Mouse (Mus musculus) layer of hippocampus, adult 11-12 months (tissue): ENCODE measurements around the gene Btbd9.
A peak's percentile ranks its signal among the peaks of the same experiment; 100 is the strongest.
"Not testable (repeated sequence)": the region's sequence is repeated elsewhere in the genome, so short reads cannot be mapped to it uniquely, and the experiment has no call there.

ENCODE experiments used
- DNase-seq: peaks from one replicate; pipeline ENCODE4 v3.0.0; 2022; ENCODE audit warnings: low spot score

The Btbd9 gene

DNA sequence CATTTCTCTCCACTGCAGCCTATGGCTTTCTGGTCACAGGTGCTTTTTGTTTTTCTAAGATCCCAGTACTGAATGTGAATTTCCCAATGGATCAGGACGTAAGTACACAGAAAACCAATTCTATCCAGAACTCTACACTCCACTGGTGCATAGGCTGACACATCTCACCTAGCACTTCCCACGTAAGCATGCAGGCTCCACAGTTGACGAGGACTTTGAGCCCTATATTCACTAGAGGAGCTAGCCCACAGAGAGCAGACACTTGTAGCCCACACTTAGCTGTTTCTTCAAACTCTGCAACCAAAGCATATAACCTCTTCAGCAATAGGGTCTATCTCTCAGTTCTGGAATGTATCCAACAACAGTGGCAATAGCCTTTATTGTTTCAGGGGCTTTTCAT, 19.8 kb downstream of the Btbd9 start:
- DNase-seq, result no peak

GRCm38 (mm10) chr17:30553027-30553937, 23.0 kb downstream of the Btbd9 start:
- DNase-seq, result no peak

DNA sequence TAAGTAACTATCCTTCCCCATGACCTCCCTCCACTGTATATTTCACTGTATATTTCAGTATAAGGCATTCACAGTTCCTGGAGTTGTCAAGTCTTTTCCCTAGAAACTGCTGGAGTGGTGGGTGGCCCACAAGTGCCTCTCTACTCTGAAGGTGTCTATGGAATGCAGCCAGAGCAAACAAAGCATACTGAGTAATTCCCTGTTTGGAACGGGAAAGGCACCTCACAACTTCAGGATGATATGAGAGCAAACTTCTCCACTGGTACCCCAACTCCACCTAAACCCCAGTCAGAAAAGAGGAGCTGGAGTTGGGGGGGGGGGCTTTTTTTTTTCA, 25.5 kb downstream of the Btbd9 start:
- DNase-seq, result no peak

DNA sequence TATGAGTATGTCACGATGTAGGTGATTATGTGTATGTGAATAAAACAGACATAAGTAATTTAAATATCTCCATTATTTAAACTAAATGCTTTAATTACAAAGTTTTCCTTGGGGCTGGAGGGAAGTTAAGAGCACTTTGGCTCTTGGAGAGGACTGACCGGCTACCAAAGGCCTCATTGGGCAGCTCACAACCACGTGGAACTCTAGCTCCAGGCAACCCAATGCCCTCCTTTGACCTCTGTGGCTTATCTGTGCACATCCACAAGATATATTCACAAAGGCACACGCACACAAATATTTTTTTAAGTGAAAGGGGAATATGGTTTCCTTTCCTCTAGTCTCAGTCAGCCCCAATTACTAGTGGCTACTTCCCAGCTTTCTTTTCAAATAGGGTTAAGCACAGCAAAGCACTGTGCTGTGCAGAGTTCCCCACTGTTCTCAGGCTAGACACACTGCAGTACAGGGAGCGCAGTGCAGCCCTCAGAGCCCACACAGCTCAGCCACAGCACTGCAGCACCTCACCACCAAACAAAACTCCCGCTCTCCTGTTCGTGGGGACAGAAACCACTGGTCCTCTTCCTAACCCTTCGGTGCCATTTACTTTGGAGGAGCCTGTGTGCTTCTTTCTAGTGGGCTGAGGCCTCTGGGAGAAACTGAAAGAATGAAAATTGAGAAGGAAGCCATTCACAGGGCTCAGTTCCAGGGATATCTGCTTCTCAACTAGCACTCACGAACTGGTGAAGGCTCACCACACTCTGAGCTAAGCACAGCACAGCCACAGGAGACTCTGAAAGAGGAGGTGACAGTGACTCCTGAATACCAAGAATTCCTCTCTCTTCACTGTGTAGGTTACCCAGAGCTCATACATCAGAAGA, 26.2 kb downstream of the Btbd9 start:
- no peak for DNase-seq

DNA sequence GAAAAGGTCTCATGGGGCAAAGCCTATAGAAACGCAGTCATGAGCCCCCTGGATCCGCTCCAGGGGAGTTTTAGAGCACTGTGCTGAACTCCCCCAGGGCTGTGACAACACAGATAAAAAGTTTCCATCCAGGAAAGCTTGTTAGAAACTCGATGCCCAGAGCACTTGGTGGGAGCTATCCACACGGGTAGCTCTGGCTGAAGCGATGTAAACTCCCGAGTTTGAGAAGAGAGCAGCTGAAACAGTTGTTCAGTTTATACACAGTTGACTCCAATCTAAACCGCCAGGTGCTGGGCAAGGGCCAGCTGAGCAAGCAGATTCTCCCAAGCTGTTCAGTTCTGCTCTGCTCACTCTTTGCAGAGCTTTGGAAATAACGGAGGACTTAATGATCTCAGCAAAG, 37.2 kb downstream of the Btbd9 start:
- DNase-seq, result peak; percentile 80

- DNase-seq, result no peak
Measured at GRCm38 (mm10) chr17:30536651-30537050, 39.6 kb downstream of the Btbd9 start.

DNA sequence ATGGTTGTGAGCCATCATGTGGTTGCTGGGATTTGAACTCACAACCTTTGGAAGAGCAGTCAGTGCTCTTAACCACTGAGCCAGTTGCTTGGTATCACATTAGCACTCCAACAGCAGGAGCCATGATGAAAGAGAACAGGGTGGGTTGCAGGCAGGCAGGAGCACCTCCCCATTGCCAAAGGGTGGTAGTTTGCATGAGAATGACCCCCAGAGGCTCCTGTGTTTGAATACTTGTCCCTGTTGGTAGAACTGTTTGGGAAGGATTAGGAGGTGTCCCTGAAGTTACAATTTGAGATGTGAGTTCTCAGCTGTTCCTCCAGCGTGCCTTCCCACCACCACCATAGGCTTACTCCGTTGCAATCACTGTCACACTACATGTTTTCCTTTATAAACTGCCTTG, 43.2 kb downstream of the Btbd9 start:
- DNase-seq, result no peak

DNA sequence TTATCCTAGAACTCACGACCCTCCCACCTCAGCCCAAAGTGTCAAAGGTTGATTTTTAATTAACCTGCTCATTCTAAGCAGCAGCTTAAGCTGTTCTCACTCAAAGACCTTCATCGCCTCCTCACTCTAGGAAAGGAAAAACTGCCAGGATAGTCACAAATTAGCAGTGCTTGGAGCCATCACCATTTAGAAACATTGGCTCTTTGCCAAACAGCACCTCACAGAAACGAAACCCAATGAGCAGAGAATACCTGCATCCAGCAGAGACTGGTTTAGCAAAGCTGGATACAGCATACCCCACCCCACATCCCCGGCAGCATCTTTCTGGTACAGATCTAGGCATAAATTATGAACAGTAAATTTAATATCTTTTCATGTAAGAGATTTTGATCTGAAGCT, 45.7 kb downstream of the Btbd9 start:
- no peak for DNase-seq

GRCm38 (mm10) chr17:30529632-30530541, 46.4 kb downstream of the Btbd9 start:
- no peak for DNase-seq

GRCm38 (mm10) chr17:30525405-30526295, 50.6 kb downstream of the Btbd9 start:
- no peak for DNase-seq

DNA sequence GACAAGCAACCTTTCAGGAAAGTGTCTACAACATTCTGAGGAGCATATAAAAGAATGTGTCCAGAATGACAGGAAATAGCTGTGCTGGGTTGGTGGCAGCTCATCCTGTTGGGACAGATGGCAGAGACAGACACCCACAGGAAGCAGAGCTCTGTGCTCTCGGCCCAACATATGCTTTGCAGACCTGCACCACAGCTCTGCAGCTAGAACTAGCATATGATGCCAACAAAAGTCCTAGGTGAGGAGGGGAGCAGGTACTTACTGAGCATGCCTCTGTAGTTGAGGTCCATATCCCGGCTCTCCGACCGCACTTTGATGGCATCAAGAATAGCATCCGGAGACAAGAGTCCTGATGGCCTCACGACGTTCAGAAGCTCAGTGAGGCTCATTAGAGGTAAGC, 51.8 kb downstream of the Btbd9 start:
- DNase-seq, result peak; percentile 78

DNA sequence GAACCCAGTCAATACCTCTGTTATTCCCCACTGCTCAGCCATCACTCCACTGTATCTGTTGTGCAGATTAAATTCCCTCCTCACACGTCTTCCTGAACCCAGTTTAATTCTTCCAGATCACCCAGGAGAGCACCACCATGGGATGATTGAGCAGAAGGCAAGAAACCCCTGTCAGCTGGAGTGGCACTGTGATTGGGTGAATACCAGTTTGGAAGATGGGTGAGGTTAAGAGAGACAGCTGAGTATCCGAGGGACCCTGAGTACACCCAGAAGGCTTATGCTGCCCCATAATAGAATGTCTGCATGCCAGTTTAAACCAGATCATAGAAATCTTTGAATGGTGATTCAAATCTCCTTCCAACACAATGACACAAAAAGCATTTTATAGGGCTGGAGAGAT, 52.5 kb downstream of the Btbd9 start:
- no peak for DNase-seq

DNA sequence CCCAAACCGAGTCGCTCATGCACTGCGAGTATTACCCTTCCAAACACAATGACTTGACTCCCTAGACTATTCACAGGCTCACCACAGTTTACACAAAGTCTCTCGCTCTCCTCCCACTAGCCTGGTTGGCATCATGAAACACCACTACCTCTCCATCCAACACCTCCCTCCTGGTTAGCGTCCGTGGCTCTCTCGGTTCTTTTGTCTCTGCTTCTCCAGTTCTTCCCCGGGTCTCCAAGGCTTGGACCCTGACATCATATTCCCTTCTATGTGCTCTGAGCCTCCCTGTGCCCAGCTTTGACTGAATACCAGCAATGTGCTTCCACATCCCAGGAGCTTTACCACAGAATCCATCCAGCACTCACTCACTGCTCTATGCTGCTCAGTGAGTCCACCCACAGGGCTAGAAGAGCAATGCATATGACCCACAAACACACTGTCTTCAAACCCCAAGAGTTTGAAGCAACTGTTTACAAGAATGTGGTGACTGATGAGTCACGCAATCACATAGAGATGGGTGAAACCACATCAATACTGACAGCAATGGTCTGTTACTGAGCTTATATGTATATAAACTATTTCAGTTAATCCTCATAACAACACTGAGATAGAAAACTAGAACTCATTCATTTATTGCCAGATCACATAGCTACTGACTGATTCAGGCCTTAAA, 53.7 kb downstream of the Btbd9 start:
- DNase-seq, result no peak

DNA sequence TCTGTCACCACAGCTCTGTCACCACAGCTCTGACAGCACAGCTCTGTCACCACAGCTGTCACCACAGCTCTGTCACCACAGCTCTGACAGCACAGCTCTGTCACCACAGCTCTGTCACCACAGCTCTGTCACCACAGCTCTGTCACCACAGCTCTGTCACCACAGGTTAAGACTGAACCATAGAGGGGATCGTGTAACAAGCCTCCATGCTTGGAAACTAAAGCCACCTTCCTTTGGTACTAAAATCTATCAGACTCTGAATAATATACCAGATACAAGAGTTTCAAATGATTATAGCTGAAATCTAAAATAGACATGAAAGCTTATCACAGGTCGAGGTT, 57.1 kb downstream of the Btbd9 start:
- DNase-seq, result not testable (repeated sequence)

- no peak for DNase-seq
Measured at GRCm38 (mm10) chr17:30518431-30519171, 57.7 kb downstream of the Btbd9 start.

GRCm38 (mm10) chr17:30516580-30517340, 59.5 kb downstream of the Btbd9 start:
- DNase-seq, result no peak

DNA sequence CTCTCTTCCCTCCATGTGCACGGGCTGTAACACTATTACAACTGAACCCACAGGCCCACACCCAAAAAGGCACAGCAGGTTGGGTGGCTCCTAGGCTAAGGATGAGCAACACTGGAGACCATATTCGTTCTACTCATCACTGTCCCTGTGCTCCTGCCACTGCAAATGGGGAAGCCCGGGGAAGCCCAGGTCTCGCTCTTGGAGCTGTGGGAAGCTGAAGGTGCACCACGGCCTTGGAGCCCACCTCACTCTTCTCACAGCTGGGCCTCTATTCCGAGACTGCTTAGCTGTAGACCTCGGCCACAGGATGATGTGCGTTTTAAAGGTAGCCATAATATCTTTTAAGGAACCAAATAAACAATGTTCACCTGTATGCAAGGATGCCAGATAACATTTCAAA, 60.9 kb downstream of the Btbd9 start:
- no peak for DNase-seq

GRCm38 (mm10) chr17:30513034-30513433, 63.3 kb downstream of the Btbd9 start:
- DNase-seq, result no peak

GRCm38 (mm10) chr17:30512531-30512930, 63.8 kb downstream of the Btbd9 start:
- no peak for DNase-seq
